Mouse (Mus musculus) spleen, postnatal 36 days (tissue): Measurements from ENCODE around the gene Il6ra.

ENCODE experiments used
- DNase-seq, 2 experiments: peaks; one replicate each; pipeline ENCODE4 v3.0.0; 2022; ENCODE audit warnings: low spot score in 2 of 2, mixed read lengths in 1 of 2

Gene Il6ra

GRCm38 (mm10) chr3:89909703-89910542 lies 3.1 kb downstream of the Il6ra start:
- DNase-seq = no peak

GRCm38 (mm10) chr3:89908836-89909235 lies 4.2 kb downstream of the Il6ra start:
- DNase-seq = peak; percentile 54 to 60

GRCm38 (mm10) chr3:89907846-89908245 lies 5.2 kb downstream of the Il6ra start:
- no peak for DNase-seq

GRCm38 (mm10) chr3:89899511-89899908 lies 13.5 kb downstream of the Il6ra start:
- no peak for DNase-seq

GRCm38 (mm10) chr3:89898870-89899510 lies 14.0 kb downstream of the Il6ra start:
- no peak for DNase-seq

- no peak for DNase-seq
These were observed 15.0 kb downstream of the Il6ra start for GRCm38 (mm10) chr3:89898011-89898410.

GRCm38 (mm10) chr3:89897204-89897796 lies 15.7 kb downstream of the Il6ra start:
- DNase-seq = no peak

GRCm38 (mm10) chr3:89896571-89896970 lies 16.4 kb downstream of the Il6ra start:
- DNase-seq = no peak

GRCm38 (mm10) chr3:89892517-89893106 lies 20.4 kb downstream of the Il6ra start:
- no peak for DNase-seq

- DNase-seq = no peak
These were observed 21.3 kb downstream of the Il6ra start for GRCm38 (mm10) chr3:89891696-89892095.

- no peak for DNase-seq
These were observed 23.1 kb downstream of the Il6ra start for GRCm38 (mm10) chr3:89889841-89890430.

- peak; percentile 48 to 52 for DNase-seq
These were observed 25.3 kb downstream of the Il6ra start for GRCm38 (mm10) chr3:89887582-89888230.

- no peak for DNase-seq
These were observed 27.2 kb downstream of the Il6ra start for GRCm38 (mm10) chr3:89885766-89886165.

GRCm38 (mm10) chr3:89883582-89884041 lies 29.4 kb downstream of the Il6ra start:
- no peak for DNase-seq

GRCm38 (mm10) chr3:89882556-89883181 lies 30.3 kb downstream of the Il6ra start:
- no peak for DNase-seq

- no peak for DNase-seq
These were observed 32.8 kb downstream of the Il6ra start for GRCm38 (mm10) chr3:89880036-89880851.

- DNase-seq = no peak
These were observed 33.7 kb downstream of the Il6ra start for GRCm38 (mm10) chr3:89879326-89879725.

GRCm38 (mm10) chr3:89878456-89878855 lies 34.5 kb downstream of the Il6ra start:
- no peak for DNase-seq

GRCm38 (mm10) chr3:89877129-89877528 lies 35.9 kb downstream of the Il6ra start:
- no peak for DNase-seq

GRCm38 (mm10) chr3:89876469-89876868 lies 36.5 kb downstream of the Il6ra start:
- no peak for DNase-seq
